Mouse (Mus musculus) layer of hippocampus, adult 11-12 months (tissue): Measurements from ENCODE around the gene Macrod2.

Experiments
- DNase-seq: peaks from one replicate; pipeline ENCODE4 v3.0.0; 2022; ENCODE audit warnings: low spot score

The Macrod2 gene

DNA sequence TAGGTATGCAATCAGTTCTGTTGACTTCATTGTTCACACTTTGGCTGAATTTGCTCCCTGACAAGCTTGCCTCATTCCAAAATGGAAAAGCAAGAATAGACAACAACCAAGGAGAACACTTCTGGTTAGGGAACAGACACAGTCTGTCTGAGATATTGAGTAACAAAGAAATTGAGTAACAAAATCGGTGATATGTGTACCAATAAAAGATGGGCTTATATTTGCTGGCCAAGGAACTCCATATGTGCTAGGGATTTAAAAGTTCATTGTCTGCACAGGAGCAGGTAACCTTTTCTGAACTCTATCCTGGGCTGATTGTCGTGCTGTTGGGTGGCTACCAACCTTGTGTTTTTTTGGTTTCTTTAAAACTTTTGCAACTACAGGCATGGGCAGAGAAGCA, 817.2 kb downstream of the Macrod2 start:
- DNase-seq, result no peak

DNA sequence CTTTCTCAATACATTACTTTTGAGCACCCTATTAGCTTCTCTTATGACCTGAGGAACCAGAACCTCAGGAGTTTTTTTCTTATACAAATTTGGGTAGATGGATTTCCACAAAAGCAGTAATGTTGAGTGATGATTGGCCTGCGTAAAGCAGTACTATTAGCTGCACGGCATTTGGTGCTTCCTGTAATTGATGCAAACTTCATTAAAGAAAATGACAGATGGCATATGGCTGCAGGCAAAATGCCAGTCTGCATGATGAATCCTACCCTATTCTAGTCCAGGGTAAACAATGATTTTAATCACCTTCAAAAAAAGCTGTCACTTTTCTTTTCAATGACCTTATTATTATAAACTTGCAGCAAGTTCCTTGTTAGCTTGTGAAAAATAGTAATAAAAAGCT, 822.4 kb downstream of the Macrod2 start:
- DNase-seq, result peak; percentile 33

DNA sequence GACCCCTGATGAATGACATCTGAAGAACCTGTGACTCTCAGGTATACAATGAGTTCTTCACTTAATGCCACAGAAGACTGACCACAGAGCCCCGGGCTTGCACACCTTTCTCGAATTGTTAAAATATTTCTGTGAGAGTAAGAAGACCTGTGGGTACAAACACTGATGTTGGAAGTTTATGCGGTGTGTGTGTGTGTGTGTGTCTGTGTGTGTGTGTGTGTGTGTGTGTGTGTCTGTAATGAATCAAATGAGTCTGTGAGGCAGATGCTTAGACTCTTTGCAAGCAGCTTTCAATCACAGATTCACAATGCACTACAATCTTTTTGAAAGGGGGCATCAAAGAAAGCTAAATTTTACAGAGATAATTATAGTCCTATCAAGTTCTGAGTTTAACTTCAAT, 822.8 kb downstream of the Macrod2 start:
- no peak for DNase-seq

DNA sequence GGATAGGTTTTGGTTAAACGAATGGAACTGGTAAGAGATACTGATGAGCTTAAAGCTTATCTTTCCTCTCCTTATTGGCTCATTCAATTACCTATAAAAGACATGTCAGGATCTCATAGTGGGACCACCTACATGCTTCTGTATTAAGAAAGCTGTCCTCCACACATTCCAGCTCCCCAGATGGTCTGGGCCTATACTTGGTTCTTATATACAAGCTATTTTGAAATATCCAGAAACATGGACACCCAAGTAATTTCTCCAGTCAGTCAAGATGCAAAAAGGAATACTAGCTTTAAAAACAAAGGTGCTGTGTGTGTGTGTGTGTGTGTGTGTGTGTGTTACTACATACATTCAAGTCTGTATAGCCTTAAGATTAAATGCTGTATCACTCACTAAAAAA, 833.7 kb downstream of the Macrod2 start:
- no peak for DNase-seq

DNA sequence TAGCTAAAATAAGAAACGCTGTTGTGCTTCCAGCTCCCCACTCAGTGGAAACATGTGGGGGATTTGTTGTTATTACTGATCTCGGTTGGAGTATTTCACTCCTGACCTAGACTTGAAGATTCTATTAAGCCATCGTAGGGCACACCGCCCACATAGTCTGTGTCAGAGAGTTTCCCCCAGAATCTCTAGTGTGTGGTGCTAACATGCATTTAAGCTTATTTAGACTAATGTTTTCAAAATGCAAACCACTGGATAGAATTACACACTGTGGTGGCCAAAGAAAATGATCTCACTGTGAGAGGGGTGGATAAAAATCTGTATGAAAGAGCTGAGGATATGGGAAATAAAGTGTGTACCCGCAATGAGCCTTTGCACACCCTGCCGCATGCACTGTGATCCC, 834.7 kb downstream of the Macrod2 start:
- no peak for DNase-seq

DNA sequence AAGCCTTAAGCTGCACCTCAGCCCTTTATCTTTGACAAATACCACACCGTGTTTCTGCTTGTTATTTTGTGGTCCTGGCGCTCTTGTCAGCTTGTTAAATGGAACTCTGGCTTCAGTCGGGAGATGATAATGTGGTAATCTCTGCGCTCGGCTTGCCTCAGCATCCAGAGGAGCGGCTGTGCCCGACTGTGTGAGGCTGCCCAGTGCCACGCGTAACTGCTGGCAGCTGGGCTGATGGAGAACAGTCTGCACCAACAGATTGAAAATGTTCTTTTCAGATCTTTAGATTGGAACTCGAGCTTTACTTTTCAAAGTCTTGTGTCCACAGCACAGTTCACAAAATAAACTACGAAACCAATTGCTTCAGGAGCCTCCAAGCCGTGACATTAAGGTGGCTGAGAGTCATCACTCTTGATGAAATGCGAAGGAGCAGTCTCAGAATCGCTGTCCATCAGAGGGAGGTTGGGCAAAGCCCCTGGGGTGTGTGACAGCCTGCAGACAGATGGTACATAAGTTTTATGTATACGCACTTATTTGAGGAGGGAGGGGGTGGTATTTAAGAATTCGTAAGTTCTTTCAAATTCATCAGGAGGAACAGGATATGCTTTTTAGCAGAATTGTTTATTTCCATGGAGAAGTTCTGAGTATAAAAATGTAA, 836.0 kb downstream of the Macrod2 start:
- peak; percentile 33 for DNase-seq

DNA sequence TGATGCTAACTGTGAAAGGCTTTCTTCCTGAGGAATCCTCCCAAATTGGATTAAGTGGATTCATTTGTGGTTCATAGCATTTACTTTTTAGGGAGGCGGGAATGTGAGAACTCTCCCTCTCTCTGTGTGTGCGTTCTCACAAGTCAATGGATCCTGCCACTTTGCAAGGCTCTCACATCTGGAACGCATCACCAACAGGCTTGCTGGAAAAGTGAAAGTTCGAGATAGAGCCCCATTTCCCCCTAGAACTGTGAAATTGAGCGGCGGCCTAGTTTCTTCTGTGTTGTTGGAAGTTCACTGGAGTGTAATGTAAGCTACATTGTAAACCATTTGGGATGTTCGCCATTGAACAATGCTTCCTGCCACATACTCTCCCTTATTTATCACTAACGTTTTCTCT, 839.2 kb downstream of the Macrod2 start:
- DNase-seq, result no peak

DNA sequence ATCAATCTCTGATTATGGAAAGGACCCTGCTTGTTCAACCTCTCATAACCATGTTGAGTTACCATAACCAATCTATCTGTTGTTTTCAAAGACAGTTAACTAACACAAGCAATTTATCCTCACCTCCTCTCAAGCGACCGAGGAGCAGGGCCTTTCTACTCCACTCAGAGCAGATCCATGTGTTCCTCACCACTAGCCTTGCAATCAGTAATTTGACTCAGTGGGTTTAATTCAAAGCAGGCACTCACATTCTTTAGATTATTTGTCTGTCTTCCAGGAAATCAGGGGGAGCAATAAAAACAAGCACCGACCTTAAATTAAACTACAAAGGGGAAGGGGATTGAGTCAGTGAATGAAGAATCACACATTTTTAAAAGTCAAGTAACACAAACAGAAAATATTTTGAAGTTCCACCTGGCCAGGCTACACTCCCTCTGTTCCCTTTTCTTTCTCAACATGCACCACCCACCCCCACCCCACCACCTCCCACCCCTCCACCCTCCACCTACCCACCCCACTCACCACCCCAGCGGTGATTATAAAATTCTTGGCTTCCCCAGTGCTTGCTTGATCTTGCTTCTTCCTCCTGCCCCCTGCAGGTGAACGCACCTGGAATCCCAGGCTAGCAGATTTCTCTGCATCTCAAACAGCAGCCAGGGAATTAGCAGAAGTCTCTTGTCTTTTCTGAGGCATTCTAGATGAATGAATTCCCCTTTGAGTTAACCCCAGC, 839.8 kb downstream of the Macrod2 start:
- DNase-seq, result no peak

DNA sequence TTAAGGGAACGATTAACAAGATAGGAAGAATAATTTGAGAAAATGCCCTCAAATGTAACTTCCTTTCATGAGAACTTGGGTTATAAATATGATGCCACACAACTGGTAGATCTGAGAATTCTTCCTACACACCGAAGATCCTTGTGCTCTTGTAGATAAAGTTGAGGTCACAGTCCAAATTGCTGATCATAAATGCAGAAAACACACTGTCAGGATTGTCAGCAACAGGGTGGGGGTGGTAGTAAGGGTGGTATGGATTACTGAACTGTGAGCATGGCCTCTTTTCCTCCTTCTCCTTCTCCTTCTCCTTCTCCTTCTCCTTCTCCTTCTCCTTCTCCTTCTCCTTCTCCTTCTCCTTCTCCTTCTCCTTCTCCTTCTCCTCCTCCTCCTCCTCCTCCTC, 852.6 kb downstream of the Macrod2 start:
- DNase-seq, result no peak

DNA sequence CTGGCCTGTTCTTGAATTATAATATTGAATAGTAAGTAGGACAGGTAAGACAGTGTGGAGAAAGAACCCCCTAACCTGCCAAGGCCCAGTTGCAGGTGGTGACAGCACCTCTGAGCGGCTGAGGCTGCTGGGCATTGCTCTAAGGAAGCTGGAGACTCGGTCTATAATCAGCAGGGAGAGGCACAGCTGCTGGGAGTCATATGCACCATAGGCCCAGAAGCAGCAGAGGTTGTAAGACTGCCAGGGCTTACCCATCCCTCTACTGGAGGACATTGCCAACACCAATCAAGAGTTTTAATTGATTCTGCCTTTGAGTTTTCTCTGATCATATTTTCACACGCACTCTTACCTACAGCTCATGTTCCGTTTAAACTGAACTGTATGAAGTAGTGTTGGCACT, 869.5 kb downstream of the Macrod2 start:
- DNase-seq, result no peak

DNA sequence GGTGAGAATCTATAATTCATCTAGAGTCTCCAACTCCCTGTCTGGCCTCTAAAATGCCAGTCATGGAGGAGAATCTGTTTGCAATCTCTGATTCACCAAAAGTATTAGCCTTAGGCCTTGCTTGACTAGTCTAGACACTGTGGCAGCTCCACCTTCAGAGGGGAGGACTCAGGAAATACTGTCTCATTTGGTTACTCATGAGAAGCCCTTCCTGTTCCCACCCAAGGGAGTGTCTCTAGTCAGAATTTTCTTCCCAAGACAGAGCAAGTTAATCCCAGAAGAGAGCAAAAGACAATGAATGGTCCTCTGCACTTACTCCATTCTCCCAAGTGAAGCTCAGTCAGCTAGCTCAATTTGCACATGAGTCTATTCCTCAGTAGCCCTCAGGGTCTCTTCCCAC, 871.5 kb downstream of the Macrod2 start:
- DNase-seq, result no peak

DNA sequence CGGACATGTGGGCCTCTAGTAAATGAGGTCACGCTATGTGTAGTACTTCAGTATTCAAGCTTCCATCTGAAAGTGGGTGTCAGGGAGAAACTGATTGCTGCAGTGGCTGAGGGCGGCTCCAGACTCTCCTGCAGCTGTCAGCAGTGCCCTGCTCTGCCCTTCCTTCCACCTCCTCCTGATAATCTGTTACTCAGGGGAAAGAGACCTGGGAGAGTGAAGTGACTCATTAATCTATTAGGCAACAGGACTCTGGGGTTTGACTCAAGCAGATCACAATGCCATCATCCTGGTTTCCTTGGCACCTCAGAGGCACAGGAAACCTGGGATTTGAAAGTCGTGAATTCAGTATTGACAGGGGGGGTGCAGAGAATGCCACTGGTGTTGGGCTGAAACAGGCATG, 876.4 kb downstream of the Macrod2 start:
- DNase-seq, result no peak

DNA sequence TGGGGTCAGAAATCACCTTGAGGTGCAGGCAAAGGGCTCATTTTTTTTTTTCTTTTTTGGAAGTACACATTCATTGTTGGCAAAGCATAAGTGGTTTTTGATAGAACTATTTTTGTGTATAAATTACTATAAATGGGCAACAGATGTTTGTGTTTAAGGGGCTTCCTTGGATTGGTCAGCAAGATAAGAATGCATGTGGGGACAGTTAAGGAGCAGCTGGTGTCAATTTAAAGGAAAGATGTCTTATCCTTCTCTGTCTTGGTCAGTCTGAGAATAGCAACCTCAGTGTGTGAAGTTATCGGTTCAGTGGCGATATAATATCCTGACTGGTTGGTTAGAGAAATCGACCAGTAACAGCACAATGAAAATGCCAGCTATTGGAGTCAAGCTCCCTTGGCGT, 877.9 kb downstream of the Macrod2 start:
- DNase-seq, result no peak

DNA sequence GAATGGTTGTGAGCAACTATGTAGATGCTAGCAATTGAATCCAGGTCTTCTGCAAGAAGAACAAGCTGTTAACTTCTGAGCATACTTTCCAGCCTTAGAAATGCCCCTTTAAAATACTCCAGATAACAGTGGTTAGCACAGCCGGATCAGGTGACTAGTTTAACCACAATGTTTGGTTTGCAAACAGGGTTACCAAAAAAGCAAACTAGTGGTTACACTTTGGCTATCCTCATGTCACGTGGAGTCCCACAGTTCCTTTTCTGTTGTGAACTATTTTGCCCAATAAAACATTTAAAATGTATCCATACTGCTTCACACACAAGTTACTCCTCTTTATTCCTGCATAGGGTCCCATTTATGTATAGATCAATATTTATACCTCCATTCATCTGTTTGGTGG, 879.2 kb downstream of the Macrod2 start:
- no peak for DNase-seq

DNA sequence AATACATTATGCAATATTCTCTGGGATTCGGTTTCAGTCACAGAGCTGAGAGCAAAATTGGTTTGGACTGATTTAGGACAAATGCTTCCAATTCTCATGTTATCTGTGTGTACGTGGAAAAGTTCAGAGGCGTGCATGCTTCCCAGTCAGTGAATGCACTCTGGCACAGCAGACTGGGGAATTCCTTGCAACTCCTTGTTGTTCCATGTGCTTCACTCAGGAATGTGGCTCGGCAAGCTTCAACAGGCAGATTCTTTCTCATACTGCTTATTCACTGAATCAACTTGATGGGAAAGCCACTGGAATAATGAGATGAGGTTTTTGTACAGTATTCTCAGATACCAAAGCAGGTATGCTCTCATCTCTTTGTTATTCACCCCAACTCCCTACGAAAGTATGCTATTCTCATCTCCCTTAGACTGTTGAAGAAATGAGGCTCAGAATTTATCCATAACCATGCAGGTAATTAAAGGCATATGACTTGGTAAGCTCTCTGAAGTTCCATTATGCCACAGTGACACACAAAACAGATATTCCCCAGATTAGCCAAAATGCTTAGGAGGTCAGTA, 884.1 kb downstream of the Macrod2 start:
- no peak for DNase-seq

DNA sequence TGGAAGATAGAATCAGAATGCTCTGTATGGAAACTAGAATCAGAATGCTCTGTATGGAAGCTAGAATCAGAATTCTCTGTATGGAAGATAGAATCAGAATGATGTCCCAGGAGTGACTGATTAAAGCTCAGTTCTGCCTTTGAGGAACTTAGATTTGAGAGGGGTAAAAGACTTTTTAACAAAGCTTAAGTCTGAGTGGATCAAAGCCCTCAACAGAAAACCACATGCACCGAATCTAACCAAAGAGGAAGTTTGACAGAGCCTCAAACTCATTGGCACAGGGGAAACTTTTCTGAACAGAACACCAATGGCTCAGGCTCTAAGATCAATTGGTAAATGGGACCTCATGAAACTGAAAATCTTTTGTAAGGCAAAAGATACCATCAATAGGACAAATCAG, 885.7 kb downstream of the Macrod2 start:
- no peak for DNase-seq

DNA sequence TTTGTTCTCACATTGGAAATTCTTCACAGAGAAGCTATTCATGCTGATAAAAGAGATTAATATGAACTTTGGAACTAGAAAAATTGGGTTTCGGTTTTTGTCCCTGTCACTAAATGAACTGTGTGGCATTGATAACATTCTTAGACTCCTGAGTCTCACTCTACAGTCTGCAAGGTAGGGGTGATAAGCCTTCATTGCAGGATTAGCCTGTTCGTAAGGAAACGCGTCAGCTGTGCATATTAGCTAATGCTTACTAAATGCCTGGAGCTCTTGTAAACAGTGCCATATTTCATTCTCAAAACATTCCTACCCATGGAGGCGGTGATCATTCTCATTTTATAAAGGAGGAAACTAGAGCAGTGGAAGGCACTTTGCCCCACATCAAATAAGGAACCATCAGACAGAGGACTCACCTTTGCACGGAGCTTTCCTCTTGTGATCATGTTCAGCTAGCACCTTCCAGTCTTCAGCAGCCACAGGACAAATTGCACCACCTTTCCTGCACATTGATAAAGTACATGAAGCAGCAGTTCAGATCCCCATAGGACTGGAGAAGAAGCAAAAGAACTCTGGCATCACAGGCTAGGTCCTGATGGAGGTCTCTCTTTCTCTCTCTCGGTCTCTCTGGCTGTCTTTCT, 891.1 kb downstream of the Macrod2 start:
- no peak for DNase-seq

DNA sequence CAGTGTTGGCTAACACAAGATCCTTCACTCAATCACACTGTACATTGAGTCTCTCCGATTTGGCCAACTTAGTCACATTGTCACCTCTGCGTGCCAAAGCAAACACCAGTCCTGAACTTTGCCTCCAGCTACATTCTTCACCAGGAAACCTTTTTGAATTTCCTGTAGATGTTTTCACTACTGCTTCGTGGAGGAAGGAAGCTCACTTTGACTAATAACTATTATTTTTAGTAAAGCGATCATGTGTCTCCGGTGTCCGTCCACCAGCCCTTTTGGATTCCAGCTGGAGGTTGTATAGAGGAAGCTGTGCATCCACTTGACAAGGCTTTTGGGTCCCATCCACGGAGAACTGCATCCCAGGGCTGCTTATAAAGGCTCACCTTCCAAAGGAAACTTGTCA, 893.4 kb downstream of the Macrod2 start:
- no peak for DNase-seq

DNA sequence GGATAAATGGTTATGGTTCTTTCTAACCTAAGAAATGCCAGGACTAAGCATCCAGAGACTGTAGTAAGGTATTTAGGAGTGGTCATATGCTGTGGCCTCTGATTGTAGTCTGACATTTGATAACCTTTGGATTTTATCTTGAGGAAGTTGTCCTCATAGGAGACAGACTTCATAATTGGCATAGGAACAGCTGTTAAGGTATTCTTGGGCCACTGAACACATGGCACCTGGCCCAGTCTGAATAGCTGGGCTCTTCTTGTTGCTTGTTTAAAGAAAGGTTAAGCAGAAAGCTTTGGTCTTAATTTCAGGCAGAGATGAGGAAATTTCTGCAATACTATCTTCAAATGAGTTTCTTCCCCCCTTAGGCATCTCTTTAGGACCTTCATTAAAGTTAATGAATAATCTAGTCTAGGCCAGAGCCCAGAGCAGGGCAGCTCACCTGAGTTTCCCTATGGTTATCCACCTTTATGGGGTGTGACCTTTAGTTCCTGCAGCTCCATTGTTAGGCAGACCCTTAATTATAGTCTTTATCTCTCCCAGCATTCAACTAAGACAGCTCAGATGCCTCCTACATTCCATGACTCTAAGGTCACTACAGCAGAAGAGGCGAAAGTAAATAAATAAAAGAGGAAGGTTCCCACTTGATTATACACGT, 894.1 kb downstream of the Macrod2 start:
- DNase-seq, result no peak

DNA sequence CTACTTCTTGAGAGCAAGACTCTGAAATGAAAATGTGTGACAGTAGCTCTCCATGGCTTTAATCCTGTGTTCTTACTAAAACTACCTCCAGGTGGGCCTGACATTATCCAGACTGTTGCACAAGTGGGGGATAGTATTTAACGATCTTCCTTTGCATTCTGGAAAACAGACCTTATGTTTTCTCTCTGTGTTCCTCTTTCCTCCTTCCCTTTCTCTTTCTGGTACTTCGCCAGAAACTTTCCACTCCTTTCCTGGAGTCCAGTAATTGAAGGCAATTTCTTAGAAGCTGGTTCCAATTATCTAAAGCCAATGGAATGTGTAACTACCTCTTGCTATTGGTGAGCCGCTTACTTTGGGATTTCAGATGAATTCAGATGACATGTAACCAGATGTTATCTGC, 897.7 kb downstream of the Macrod2 start:
- no peak for DNase-seq

DNA sequence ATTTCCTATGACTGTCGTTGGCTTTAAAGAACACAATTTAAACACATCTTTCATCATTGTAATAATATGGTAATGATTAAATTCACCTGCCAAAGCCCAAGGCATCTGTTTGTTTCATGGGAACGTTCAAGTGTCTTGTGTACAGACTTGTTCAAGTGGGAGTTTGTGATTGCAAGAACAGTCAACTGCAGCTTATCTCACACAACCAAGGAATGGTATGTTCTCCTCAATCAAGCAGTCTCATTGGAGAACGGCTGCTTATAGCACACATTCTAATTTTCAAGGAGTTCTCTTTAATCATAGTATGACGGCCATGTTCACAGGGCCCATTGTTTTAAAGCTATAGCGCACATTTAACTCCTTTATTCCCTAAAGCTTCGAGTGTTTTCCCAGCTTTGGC, 904.1 kb downstream of the Macrod2 start:
- DNase-seq, result no peak

DNA sequence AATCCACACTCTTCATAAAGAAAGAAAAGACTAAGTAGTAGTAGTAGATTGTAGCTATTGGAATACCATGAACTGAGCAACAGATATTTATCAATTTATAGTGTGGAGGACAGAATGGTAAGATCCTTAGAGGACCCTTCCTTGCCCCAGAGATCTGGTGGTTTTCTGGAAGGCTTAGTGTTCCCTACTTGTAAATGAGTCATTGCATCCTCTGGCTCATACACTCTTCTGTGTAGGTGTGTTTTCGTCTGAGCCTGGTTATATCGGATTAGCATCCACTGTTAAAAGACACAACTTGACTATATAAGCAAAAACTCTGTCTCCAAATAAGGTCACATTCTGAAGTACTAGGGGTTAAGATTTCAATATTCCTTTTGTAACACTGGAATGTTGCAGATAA, 905.9 kb downstream of the Macrod2 start:
- no peak for DNase-seq

DNA sequence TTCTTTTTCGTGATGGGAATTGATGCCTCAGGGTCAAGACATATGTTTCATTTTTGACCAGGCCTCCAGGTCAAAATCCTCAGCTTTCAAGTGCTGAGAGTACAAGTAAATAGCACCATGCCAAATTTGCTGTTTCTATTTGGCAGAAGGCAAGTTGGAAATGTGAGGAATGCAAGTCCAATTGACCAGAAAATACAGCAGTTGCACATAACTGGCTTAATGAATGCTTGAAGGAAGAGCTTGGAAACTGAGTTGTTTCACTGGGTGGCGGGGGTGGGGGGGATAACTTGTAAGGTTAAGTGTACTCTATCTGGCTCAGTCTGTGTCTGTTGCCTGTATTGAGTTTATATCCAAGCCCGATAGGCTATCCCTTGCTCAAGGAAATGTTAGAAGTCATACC, 913.3 kb downstream of the Macrod2 start:
- DNase-seq, result no peak
